Mouse (Mus musculus): ENCODE measurements around the gene Ltf.

GRCm38 (mm10) chr9:110984096-110984495 is 35.0 kb upstream of the Ltf start:
- no peak for TF ChIP-seq FLI1 (IDR thresholded peaks at IDR 0.05; ENCODE audit: low read length)
- TF ChIP-seq GATA1 (IDR thresholded peaks at IDR 0.05; ENCODE audit: borderline replicate concordance, low read length) = no peak

Measured in megakaryocyte, embryonic 14.5 days (primary cell).